Mouse (Mus musculus): Measurements from ENCODE around the gene Pcif1. TPM values are rescaled to one million over a fixed set of nuclear protein-coding genes. Genes with fewer than 3 reads are reported as not detected.

Gene Pcif1
- polyA plus RNA-seq, 1 experiment: 43.2 TPM

GRCm38 (mm10) chr2:164912749-164913427 is 33.8 kb downstream of the Pcif1 start:
- no peak overlapping the region for H3ac ChIP-seq (ENCODE audit: control insufficient read depth, insufficient read length)
- H3K27me3 ChIP-seq (ENCODE audit: control insufficient read depth, insufficient read depth, insufficient read length): no peaks in the 10 kb centered on the region
- peaks cover 12% of the 10 kb centered on the region for H3K36me3 ChIP-seq (ENCODE audit: control insufficient read depth, insufficient read depth)
- H3K4me3 ChIP-seq: peak overlapping the region; percentile 84
- TF ChIP-seq CEBPB (IDR thresholded peaks at IDR 0.05; ENCODE audit: insufficient read depth, poor library complexity, severe bottlenecking) (no peak), TCF12 (IDR thresholded peaks at IDR 0.05; ENCODE audit: insufficient read depth, poor library complexity, severe bottlenecking) (no peak), SRF (IDR thresholded peaks at IDR 0.05; ENCODE audit: control insufficient read depth, insufficient read length, low read depth) (no peak), E2F4 (IDR thresholded peaks at IDR 0.05; ENCODE audit: insufficient read depth) (no peak), POLR2AphosphoS2 (IDR thresholded peaks at IDR 0.05; ENCODE audit: insufficient read length, low read depth) (no peak), MYOG (IDR thresholded peaks at IDR 0.05; ENCODE audit: control insufficient read depth in 1 of 3, insufficient read depth in 1 of 3, insufficient read length in 2 of 3, low read depth in 2 of 3) (no peak), TCF3 (IDR thresholded peaks at IDR 0.05; ENCODE audit: insufficient read length, low read depth) (no peak), USF1 (IDR thresholded peaks at IDR 0.05; ENCODE audit: low read depth) (no peak), REST (IDR thresholded peaks at IDR 0.05; ENCODE audit: insufficient read depth, insufficient read length) (no peak), MAX (IDR thresholded peaks at IDR 0.05; ENCODE audit: low read depth) (no peak), POLR2A (IDR thresholded peaks at IDR 0.05; ENCODE audit: insufficient read length, low read depth) (no peak), MYOD1 (IDR thresholded peaks at IDR 0.05; ENCODE audit: control insufficient read depth in 1 of 3, insufficient read length in 2 of 3, low read depth in 2 of 3) (no peak)
- H3K79me2 ChIP-seq (ENCODE audit: control insufficient read depth, insufficient read depth): peaks cover 15% of the 10 kb centered on the region
- peak overlapping the region; percentile 86 for H3K4me2 ChIP-seq (ENCODE audit: low read depth)

- Histone ChIP-seq H3K79me2 (ENCODE audit: control insufficient read depth, insufficient read depth) (peaks cover 13% of the 10 kb centered on the region), H3K4me3 (no peak overlapping the region), H3K4me2 (ENCODE audit: low read depth) (no peak overlapping the region), H3ac (ENCODE audit: control insufficient read depth, insufficient read length) (no peak overlapping the region), H3K36me3 (ENCODE audit: control insufficient read depth, insufficient read depth) (peaks cover 10% of the 10 kb centered on the region), H3K27me3 (ENCODE audit: control insufficient read depth, insufficient read depth, insufficient read length) (no peaks in the 10 kb centered on the region)
- TF ChIP-seq SRF (IDR thresholded peaks at IDR 0.05; ENCODE audit: control insufficient read depth, insufficient read length, low read depth): no peak
- no peak for TF ChIP-seq TCF12 (IDR thresholded peaks at IDR 0.05; ENCODE audit: insufficient read depth, poor library complexity, severe bottlenecking)
- TF ChIP-seq POLR2A (IDR thresholded peaks at IDR 0.05; ENCODE audit: insufficient read length, low read depth): no peak
- peak in 1 of 3 experiments; percentile 2 for TF ChIP-seq MYOD1 (IDR thresholded peaks at IDR 0.05; ENCODE audit: control insufficient read depth in 1 of 3, insufficient read length in 2 of 3, low read depth in 2 of 3)
Measured at GRCm38 (mm10) chr2:164913428-164913786, 34.3 kb downstream of the Pcif1 start.

- Histone ChIP-seq H3ac (ENCODE audit: control insufficient read depth, insufficient read length) (no peak overlapping the region), H3K4me2 (ENCODE audit: low read depth) (no peak overlapping the region), H3K4me3 (no peak overlapping the region), H3K79me2 (ENCODE audit: control insufficient read depth, insufficient read depth) (no peaks in the 10 kb centered on the region), H3K36me3 (ENCODE audit: control insufficient read depth, insufficient read depth) (peaks cover 4% of the 10 kb centered on the region), H3K27me3 (ENCODE audit: control insufficient read depth, insufficient read depth, insufficient read length) (no peaks in the 10 kb centered on the region)
- no peak for TF ChIP-seq POLR2A (IDR thresholded peaks at IDR 0.05; ENCODE audit: insufficient read length, low read depth)
- TF ChIP-seq TCF3 (IDR thresholded peaks at IDR 0.05; ENCODE audit: insufficient read length, low read depth): no peak
- no peak for TF ChIP-seq MYOD1 (IDR thresholded peaks at IDR 0.05; ENCODE audit: control insufficient read depth in 1 of 3, insufficient read length in 2 of 3, low read depth in 2 of 3)
- TF ChIP-seq E2F4 (IDR thresholded peaks at IDR 0.05; ENCODE audit: insufficient read depth): no peak
- no peak for TF ChIP-seq MYOG (IDR thresholded peaks at IDR 0.05; ENCODE audit: control insufficient read depth in 1 of 3, insufficient read depth in 1 of 3, insufficient read length in 2 of 3, low read depth in 2 of 3)
- TF ChIP-seq POLR2AphosphoS2 (IDR thresholded peaks at IDR 0.05; ENCODE audit: insufficient read length, low read depth): no peak
- TF ChIP-seq CEBPB (IDR thresholded peaks at IDR 0.05; ENCODE audit: insufficient read depth, poor library complexity, severe bottlenecking): no peak
- TF ChIP-seq REST (IDR thresholded peaks at IDR 0.05; ENCODE audit: insufficient read depth, insufficient read length): no peak
- TF ChIP-seq MAX (IDR thresholded peaks at IDR 0.05; ENCODE audit: low read depth): no peak
- no peak for TF ChIP-seq SRF (IDR thresholded peaks at IDR 0.05; ENCODE audit: control insufficient read depth, insufficient read length, low read depth)
- TF ChIP-seq USF1 (IDR thresholded peaks at IDR 0.05; ENCODE audit: low read depth): no peak
- TF ChIP-seq TCF12 (IDR thresholded peaks at IDR 0.05; ENCODE audit: insufficient read depth, poor library complexity, severe bottlenecking): no peak
Measured at GRCm38 (mm10) chr2:164916820-164917219, 37.7 kb downstream of the Pcif1 start.

- no peak overlapping the region for H3K4me2 ChIP-seq (ENCODE audit: low read depth)
Measured at GRCm38 (mm10) chr2:164917371-164917770, 38.3 kb downstream of the Pcif1 start.

More at GRCm38 (mm10) chr2:164917371-164917770, 38.3 kb downstream of the Pcif1 start:
- Histone ChIP-seq H3K36me3 (ENCODE audit: control insufficient read depth, insufficient read depth) (peaks cover 4% of the 10 kb centered on the region), H3K4me3 (no peak overlapping the region), H3ac (ENCODE audit: control insufficient read depth, insufficient read length) (no peak overlapping the region), H3K79me2 (ENCODE audit: control insufficient read depth, insufficient read depth) (no peaks in the 10 kb centered on the region), H3K27me3 (ENCODE audit: control insufficient read depth, insufficient read depth, insufficient read length) (no peaks in the 10 kb centered on the region)
- TF ChIP-seq USF1 (IDR thresholded peaks at IDR 0.05; ENCODE audit: low read depth): no peak
- TF ChIP-seq POLR2AphosphoS2 (IDR thresholded peaks at IDR 0.05; ENCODE audit: insufficient read length, low read depth): no peak
- no peak for TF ChIP-seq SRF (IDR thresholded peaks at IDR 0.05; ENCODE audit: control insufficient read depth, insufficient read length, low read depth)
- TF ChIP-seq MYOD1 (IDR thresholded peaks at IDR 0.05; ENCODE audit: control insufficient read depth in 1 of 3, insufficient read length in 2 of 3, low read depth in 2 of 3): no peak
- no peak for TF ChIP-seq TCF12 (IDR thresholded peaks at IDR 0.05; ENCODE audit: insufficient read depth, poor library complexity, severe bottlenecking)
- no peak for TF ChIP-seq MYOG (IDR thresholded peaks at IDR 0.05; ENCODE audit: control insufficient read depth in 1 of 3, insufficient read depth in 1 of 3, insufficient read length in 2 of 3, low read depth in 2 of 3)
- no peak for TF ChIP-seq REST (IDR thresholded peaks at IDR 0.05; ENCODE audit: insufficient read depth, insufficient read length)
- TF ChIP-seq POLR2A (IDR thresholded peaks at IDR 0.05; ENCODE audit: insufficient read length, low read depth): no peak
- TF ChIP-seq TCF3 (IDR thresholded peaks at IDR 0.05; ENCODE audit: insufficient read length, low read depth): no peak
- no peak for TF ChIP-seq MAX (IDR thresholded peaks at IDR 0.05; ENCODE audit: low read depth)
- TF ChIP-seq E2F4 (IDR thresholded peaks at IDR 0.05; ENCODE audit: insufficient read depth): no peak
- TF ChIP-seq CEBPB (IDR thresholded peaks at IDR 0.05; ENCODE audit: insufficient read depth, poor library complexity, severe bottlenecking): no peak
